Mouse (Mus musculus): ENCODE data around the gene Cdh13. TPM values are rescaled to one million over a fixed set of nuclear protein-coding genes. Genes with fewer than 3 reads are reported as not detected.

Gene Cdh13
- total RNA-seq, 2 experiments from 2014 or later: 5.9 to 6.2 TPM

DNA sequence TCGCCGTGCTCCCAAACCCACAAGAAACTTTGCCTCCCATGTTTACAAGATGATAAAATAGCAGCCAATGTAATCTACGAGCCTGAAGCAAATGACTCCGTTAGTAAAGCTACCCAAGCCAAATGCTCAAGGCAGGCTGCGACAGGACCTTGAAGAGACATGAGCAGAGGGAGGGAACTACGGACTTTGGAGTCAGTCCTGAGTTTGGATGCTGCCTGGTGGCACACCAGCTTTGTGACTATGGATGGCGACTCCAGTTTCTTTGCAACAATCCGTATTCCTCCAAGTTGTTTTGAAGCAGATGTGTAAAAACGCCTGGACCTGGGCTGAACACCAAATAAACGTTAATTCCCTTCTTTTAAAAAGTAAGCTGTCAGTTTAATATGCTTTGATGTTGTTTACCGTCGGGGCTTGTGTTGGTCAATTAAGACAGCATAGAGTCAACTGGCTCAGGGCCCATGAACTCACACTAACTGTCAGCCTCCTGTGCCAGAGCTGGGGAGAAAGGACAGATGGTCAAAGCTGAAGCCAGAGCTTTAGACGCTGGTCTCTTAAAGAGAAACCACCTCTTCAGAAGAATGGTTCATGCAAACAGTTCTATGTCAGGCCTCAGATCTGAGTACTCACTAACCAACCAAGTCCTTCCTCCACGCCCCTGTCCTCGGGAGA is 678.5 kb downstream of the Cdh13 start:
- DNase-seq: no peak

DNA sequence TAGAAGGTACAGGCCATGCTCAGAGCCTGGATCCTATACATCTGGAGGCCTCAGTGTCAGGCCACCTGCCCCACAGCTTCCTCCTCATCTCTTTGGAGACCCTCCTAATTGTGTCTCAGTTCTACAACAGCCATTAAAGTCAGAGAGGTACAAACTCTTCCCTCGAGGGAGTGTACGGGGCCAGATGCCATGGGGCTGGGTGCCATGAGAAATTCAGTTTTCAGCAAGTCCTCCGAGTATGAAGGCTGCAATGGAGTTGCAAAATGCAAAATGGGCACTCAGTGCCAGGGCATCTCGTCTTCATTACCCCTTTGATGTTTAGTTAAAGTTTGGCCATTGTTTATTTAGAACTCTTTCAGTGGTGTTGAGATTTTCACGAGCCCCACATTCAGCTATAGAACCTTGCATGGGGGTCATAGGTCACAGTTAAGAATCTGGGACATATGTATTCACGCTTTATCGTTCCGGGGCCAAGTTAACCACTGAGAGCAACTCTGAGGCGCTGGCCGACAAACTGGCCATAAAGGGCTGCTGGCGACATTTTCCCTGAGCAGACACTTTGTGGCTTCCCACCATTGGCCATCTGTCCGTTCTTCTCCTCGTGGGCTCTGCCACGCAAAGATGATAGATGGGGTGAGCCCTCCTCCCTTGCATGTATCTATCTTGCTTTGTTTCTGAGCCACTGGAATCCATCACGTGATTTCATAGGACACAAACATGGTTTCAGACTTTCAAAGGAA is 681.7 kb downstream of the Cdh13 start:
- DNase-seq: no peak

- no peak for DNase-seq
These were observed 685.4 kb downstream of the Cdh13 start for GRCm38 (mm10) chr8:118968896-118969295.

DNA sequence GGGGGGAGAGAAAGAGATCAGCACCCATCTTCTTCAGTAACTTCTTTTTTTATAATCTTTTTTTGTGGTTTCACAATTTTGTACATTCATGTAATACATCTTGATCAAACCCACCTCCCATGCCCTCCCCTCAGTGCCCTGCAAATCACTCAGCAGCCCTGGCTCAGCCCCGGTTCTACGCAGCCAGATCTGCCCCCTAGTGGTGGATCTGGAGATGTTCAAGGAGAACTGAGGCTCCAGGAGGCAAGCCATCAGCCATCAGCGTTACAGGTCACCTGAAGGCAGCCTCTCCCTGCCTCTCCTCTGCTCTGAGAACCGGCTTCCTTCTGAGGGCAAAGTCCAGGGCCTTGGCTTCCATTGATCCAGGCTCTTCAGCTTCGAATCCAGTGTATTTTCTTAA is 696.3 kb downstream of the Cdh13 start:
- DNase-seq: peak; percentile 11 to 28

- no peak for DNase-seq
These were observed 700.2 kb downstream of the Cdh13 start for GRCm38 (mm10) chr8:118983724-118984123.

- no peak for DNase-seq
These were observed 703.3 kb downstream of the Cdh13 start for GRCm38 (mm10) chr8:118986796-118987195.

DNA sequence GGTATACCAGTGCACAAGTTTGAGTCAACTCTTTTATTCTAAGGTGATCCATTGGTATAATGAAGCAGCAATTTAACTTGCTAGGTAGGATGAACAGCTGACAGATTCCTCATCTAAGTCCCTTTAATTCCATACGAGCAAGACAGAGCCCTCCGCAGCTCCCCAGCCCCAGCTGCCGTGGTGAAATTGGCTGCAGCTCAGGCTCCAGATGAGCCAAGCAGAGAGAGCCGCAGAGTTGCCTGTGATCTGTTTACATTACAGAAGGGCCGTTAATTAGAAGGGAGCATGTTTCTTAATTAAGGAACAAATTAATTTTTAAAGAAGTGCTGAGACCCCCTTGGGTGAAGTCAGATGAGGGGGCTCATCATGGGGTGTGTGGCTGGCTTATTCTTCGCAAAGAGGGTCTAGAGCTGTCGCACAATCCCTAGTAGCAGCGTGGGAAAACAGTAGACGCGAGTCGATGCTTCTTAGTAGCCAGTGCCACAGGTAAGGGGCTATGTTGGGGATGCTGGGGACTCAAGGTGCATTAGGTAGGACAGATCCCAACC is 712.2 kb downstream of the Cdh13 start:
- DNase-seq: no peak

DNA sequence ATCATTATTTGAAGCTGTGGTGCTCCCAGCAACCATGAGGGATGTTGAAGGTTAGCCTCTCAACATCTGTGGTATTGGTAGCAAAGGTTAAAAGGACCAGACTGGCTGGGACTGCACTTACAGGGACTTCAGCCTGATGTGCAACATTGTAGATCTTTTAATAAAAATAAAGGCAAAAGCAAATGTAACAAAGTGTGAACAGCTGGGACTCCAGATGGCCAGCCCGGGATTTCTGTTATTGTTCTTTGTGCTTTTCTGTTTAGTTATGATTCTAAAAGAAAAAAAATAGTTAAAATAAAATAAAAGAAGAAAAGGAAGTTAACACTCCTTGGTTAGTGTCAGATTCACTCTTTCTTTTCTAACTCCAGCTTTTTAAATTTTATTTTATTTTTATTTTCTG is 717.1 kb downstream of the Cdh13 start:
- DNase-seq: no peak

DNA sequence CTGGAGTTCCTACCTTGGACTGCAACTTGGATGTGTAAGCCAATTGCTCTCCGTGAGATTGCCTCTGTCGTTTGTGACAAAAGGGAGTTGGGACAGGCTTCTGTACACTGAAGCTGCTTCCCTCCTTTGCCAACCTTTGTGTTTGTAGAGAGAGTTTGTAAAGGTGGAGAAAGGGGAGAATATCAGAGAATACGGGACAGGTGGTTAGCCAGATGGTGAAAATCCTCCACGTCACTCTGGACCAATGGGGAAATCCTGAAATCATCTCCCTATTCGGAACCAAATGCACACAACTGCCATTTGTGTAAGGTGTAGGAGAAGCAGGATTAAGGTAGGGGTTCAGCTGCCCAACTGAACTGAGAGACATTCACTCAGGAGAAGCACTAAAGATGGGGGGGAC is 721.3 kb downstream of the Cdh13 start:
- no peak for DNase-seq

DNA sequence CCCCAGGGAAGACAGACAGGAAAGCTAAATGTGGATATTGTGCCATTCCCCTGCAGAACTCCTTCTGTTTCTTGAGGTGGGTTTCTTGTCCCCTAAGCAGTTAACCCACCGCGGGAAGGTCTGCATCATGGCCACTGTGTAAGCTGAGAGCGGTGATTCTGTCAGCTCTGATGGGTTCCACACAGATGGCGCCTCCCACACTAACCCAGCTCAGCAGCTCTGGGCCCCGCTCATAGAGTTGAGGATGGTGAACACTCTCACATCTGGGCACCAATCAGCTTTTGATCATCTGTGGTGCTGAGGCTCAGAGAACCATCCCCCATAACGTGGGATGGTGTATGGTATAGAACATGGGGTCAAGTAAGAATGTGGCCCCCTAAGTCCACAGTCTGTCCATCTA is 735.1 kb downstream of the Cdh13 start:
- DNase-seq: no peak

DNA sequence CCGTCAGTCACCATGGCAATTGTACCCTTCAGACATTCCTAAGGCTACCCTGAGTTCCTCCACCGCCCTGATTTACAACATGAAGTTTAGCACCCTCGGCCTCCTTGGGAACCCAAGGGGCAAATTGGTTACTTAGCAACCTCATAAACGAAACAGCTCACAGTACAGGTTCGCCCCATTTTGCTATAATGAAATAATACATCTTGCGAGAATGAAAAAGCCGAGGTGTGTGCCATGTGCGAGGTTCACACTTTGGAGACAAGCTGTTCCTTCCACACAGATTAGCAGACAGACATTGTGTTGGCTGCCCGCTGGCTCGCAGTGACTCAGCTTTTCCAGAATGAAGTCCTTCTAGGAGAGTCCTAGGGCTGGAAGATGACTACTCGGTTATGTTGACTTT is 737.2 kb downstream of the Cdh13 start:
- peak in 1 of 2 experiments; percentile 22 for DNase-seq

GRCm38 (mm10) chr8:119021478-119021877 is 737.9 kb downstream of the Cdh13 start:
- DNase-seq: no peak

GRCm38 (mm10) chr8:119022301-119022870 is 738.9 kb downstream of the Cdh13 start:
- DNase-seq: no peak

- no peak for DNase-seq
These were observed 749.9 kb downstream of the Cdh13 start for GRCm38 (mm10) chr8:119033398-119033797.

GRCm38 (mm10) chr8:119034037-119034436 is 750.5 kb downstream of the Cdh13 start:
- no peak for DNase-seq

GRCm38 (mm10) chr8:119035126-119035525 is 751.6 kb downstream of the Cdh13 start:
- DNase-seq: no peak

DNA sequence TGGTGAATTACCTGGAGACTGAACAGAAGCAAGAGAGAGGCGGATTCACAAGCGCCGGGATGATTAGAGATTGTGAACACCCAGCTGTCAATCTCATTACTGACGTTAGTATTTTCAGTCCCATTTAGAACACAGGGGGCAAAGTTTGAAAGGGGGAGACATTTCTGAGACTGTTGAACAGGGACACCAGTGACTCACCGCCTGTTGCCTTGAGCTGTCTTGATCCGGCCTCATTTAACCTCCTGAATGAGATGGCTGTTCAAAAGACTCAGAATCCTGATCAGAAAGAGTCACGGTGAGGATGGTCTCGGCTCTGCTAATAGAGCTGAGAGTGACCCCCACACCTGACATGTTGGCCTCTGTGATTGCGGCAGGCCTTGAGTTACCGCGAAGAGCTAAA is 754.0 kb downstream of the Cdh13 start:
- peak; percentile 34 to 48 for DNase-seq

- DNase-seq: no peak
These were observed 755.8 kb downstream of the Cdh13 start for GRCm38 (mm10) chr8:119039358-119039757.

DNA sequence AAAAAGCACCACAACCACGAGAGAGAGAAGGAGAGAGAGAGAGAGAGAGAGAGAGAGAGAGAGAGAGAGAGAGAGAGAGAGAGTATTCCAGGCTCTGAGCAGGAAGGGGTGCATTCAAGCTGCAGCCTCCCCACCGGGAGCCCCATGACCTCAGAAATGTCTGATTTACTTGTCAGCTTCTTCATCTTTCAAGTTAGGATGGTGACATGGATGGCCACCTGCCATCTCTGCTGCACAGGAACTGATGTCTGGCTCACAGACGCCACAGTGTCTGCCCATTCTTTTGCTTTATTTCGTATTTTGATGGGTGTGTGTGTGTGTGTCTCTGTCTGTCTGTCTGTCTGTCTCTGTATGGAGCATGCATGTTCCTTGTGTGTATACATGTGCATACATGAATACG is 774.3 kb downstream of the Cdh13 start:
- no peak for DNase-seq

DNA sequence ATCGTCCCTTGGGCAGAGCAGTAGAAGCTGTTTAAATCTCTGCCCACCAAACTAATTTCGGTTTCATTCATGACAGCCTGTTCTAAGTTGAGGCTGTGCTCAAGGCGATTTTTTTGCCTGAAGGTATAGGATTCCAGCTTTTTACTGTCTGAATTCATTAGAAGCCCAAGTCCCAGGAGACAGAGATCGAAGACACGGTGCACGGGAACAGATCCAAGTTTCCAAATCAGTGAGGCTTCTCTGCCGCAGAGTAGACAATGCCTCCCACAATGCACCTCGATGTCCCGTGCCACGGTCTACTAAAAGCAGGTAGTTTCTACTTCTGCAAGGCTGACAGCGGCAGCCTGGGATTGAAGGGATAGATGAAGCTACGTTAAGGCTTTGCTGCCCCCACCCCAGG is 778.1 kb downstream of the Cdh13 start:
- no peak for DNase-seq

DNA sequence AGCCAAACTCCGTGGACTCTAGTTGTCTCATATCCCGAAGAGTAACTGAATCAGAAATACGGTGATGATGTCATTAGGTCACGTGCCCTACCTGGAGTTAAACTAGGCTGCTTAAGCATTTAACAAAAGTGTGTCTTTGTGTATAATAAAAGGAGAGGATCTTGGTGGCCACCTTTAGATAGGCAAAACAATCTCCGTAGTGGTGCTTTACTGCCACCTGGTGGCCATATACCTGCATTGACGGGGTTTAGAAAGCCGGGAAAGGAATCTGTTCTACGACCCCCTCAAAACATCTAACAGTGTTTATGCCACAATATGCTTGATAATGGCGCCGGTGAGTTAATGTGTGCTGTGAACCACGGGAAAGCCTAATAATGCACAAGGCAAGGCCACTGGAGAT is 781.0 kb downstream of the Cdh13 start:
- DNase-seq: peak; percentile 53 to 61

GRCm38 (mm10) chr8:119072291-119072690 is 788.8 kb downstream of the Cdh13 start:
- no peak for DNase-seq

DNA sequence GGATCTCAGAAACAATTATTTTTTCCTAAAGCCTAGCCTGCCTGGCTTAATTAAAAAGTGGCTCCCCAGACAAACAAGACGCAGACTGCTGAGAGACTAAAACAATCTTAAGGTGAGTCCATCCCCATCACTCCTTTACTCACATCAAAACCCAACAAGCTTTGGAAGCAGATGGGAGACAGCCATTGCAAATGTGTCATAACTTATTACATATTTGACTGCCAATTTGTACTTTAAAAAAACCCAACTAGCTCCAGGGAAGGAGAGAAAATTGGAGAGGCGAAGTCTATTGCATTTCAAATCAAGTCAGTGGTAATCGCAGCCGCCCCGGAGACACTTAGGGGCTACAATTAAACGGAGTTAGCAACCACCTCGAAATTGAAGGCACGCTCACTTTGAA is 801.5 kb downstream of the Cdh13 start:
- DNase-seq: no peak

Measured in adrenal gland, postnatal 36 days (tissue).